Mouse (Mus musculus): ENCODE data around the gene 2610528J11Rik. TPM values are rescaled to one million over a fixed set of nuclear protein-coding genes. Genes with fewer than 3 reads are reported as not detected.
A peak's percentile ranks its signal among the peaks of the same experiment; 100 is the strongest.

2610528J11Rik gene
- polyA plus RNA-seq, 1 experiment from 2014 or later = not detected

GRCm38 (mm10) chr4:118533156-118533555 is 6.4 kb downstream of the 2610528J11Rik start:
- 66% methylated on average over 3 of the region's 4 CpGs for whole genome bisulfite sequencing
- no peak overlapping the region for H3K27ac ChIP-seq (replicated peaks; ENCODE audit: low read depth, low read length)
- H3K4me3 ChIP-seq (replicated peaks; ENCODE audit: low read depth, low read length) = no peak overlapping the region
- H3K36me3 ChIP-seq (ENCODE audit: control insufficient read depth, insufficient read depth, low read length) = no peaks in the 10 kb centered on the region
- H3K27me3 ChIP-seq (ENCODE audit: control insufficient read depth, insufficient read depth, low read length) = no peaks in the 10 kb centered on the region
- no peak overlapping the region for H3K9ac ChIP-seq (replicated peaks; ENCODE audit: low read length)
- ATAC-seq (ENCODE audit: low FRiP score, low TSS enrichment) = no peak
- no peak overlapping the region for H3K4me2 ChIP-seq (ENCODE audit: low read length)
- H3K4me1 ChIP-seq (ENCODE audit: control insufficient read depth, insufficient read depth, low read length) = no peaks in the 10 kb centered on the region
- H3K9me3 ChIP-seq (ENCODE audit: control insufficient read depth, low read length) = no peaks in the 10 kb centered on the region
- DNase-seq = no peak

DNA sequence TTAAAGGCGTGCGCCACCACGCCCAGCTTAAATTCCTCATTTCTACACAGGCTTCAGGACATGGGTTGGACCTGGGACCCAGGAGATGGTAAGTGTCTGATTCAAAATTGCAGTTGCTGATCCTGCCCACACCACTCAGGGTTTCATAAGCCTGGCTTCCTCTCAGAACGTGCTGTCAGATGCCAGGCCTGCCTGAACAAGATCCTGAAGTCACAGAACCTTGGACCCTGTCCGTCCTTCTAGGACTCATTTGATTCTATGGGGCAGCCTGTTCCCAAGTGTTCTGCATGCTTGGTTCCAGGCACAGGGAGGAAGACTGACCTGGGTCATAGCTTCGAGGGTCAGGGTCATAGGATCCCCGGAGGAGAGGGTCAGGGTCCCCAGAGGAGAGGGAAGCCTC is 6.8 kb downstream of the 2610528J11Rik start:
- Histone ChIP-seq H3K36me3 (ENCODE audit: control insufficient read depth, insufficient read depth, low read length) (no peaks in the 10 kb centered on the region), H3K27ac (replicated peaks; ENCODE audit: low read depth, low read length) (no peak overlapping the region), H3K4me2 (ENCODE audit: low read length) (no peak overlapping the region), H3K9ac (replicated peaks; ENCODE audit: low read length) (no peak overlapping the region), H3K4me3 (replicated peaks; ENCODE audit: low read depth, low read length) (no peak overlapping the region), H3K9me3 (ENCODE audit: control insufficient read depth, low read length) (no peaks in the 10 kb centered on the region), H3K4me1 (ENCODE audit: control insufficient read depth, insufficient read depth, low read length) (no peaks in the 10 kb centered on the region), H3K27me3 (ENCODE audit: control insufficient read depth, insufficient read depth, low read length) (no peaks in the 10 kb centered on the region)
- no peak for DNase-seq
- WGBS = 87% methylated on average over 7 of the region's 7 CpGs
- ATAC-seq (ENCODE audit: low FRiP score, low TSS enrichment) = no peak

GRCm38 (mm10) chr4:118535610-118536009 is 8.8 kb downstream of the 2610528J11Rik start:
- no peak overlapping the region for H3K4me3 ChIP-seq (replicated peaks; ENCODE audit: low read depth, low read length)
- H3K4me2 ChIP-seq (ENCODE audit: low read length) = no peak overlapping the region
- H3K9ac ChIP-seq (replicated peaks; ENCODE audit: low read length) = no peak overlapping the region
- 82% methylated on average over 6 of the region's 6 CpGs for WGBS
- DNase-seq (no peak), ATAC-seq (ENCODE audit: low FRiP score, low TSS enrichment) (no peak)
- H3K27ac ChIP-seq (replicated peaks; ENCODE audit: low read depth, low read length) = no peak overlapping the region
- H3K9me3 ChIP-seq (ENCODE audit: control insufficient read depth, low read length) = no peaks in the 10 kb centered on the region
- H3K27me3 ChIP-seq (ENCODE audit: control insufficient read depth, insufficient read depth, low read length) = no peaks in the 10 kb centered on the region
- no peaks in the 10 kb centered on the region for H3K4me1 ChIP-seq (ENCODE audit: control insufficient read depth, insufficient read depth, low read length)
- no peaks in the 10 kb centered on the region for H3K36me3 ChIP-seq (ENCODE audit: control insufficient read depth, insufficient read depth, low read length)

- no peak for ATAC-seq (ENCODE audit: low FRiP score, low TSS enrichment)
- no peak overlapping the region for H3K4me3 ChIP-seq (replicated peaks; ENCODE audit: low read depth, low read length)
- DNase-seq = no peak
- H3K9ac ChIP-seq (replicated peaks; ENCODE audit: low read length) = no peak overlapping the region
- no peak overlapping the region for H3K27ac ChIP-seq (replicated peaks; ENCODE audit: low read depth, low read length)
- H3K4me1 ChIP-seq (ENCODE audit: control insufficient read depth, insufficient read depth, low read length) = no peaks in the 10 kb centered on the region
- H3K36me3 ChIP-seq (ENCODE audit: control insufficient read depth, insufficient read depth, low read length) = no peaks in the 10 kb centered on the region
- H3K4me2 ChIP-seq (ENCODE audit: low read length) = no peak overlapping the region
- 52% methylated on average over 6 of the region's 6 CpGs for WGBS
- H3K9me3 ChIP-seq (ENCODE audit: control insufficient read depth, low read length) = no peaks in the 10 kb centered on the region
- no peaks in the 10 kb centered on the region for H3K27me3 ChIP-seq (ENCODE audit: control insufficient read depth, insufficient read depth, low read length)
These were observed 11.0 kb downstream of the 2610528J11Rik start for GRCm38 (mm10) chr4:118537801-118538200.

DNA sequence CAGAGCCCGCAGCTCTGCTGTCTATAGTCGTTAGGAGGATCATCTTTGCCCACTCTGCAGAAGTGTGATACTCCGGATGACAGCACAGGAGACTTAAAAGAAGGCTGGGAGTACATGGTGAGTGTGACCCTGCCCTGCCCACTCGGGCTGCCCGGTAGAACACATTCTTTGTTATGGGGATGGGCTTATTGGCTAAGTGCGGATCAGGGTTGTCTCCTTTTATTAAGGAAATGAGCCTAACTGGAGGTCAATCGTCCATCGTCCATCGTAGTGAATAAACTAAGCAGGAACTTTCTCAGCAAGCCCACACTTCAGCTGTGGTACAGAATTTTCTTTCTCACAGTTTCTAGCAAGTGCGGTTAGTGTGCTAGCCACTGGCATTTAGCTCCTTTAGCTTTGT is 13.1 kb downstream of the 2610528J11Rik start:
- H3K9ac ChIP-seq (replicated peaks; ENCODE audit: low read length) = no peak overlapping the region
- H3K27me3 ChIP-seq (ENCODE audit: control insufficient read depth, insufficient read depth, low read length) = no peaks in the 10 kb centered on the region
- WGBS = 5% methylated on average over 10 of the region's 10 CpGs
- DNase-seq (no peak), ATAC-seq (ENCODE audit: low FRiP score, low TSS enrichment) (no peak)
- no peak overlapping the region for H3K4me3 ChIP-seq (replicated peaks; ENCODE audit: low read depth, low read length)
- H3K4me1 ChIP-seq (ENCODE audit: control insufficient read depth, insufficient read depth, low read length) = 0 out of 2 replicates have a peak, but pooled peaks cover 7% of the 10 kb centered on the region
- no peaks in the 10 kb centered on the region for H3K36me3 ChIP-seq (ENCODE audit: control insufficient read depth, insufficient read depth, low read length)
- H3K27ac ChIP-seq (replicated peaks; ENCODE audit: low read depth, low read length) = no peak overlapping the region
- no peaks in the 10 kb centered on the region for H3K9me3 ChIP-seq (ENCODE audit: control insufficient read depth, low read length)
- H3K4me2 ChIP-seq (ENCODE audit: low read length) = no peak overlapping the region

DNA sequence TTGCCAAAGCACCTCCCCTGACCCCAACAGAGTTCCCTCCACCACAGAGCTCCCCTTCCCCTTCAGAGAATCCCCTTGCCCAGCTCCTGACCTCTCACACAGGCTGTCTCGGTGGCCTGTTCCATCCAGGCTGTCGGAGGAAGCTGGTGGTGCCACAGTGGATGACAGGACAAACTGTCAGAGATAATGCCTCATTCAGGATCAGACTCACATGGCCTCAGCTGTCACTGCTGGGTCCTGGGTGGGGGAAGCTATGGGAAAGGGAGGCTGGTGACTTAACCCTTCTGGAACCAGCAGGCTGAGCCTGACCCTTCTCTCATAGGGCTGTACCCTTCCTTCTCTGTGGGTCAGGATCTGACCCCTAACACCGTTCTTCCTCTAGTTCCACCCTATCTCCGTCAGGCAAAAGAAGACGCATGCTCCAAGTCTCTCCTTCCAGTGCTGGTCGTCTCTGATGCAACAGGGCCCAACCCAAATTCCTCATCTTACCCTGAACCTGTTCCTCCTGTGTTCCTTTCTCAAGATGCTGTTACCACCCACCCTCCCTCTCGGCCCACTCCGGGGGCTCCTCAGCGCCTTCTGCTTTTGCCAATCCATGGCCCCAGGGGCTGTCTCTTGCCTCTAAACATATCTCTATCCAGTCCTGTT is 15.8 kb downstream of the 2610528J11Rik start:
- 0 out of 2 replicates have a peak, but pooled peaks cover 7% of the 10 kb centered on the region for H3K4me1 ChIP-seq (ENCODE audit: control insufficient read depth, insufficient read depth, low read length)
- no peak overlapping the region for H3K4me3 ChIP-seq (replicated peaks; ENCODE audit: low read depth, low read length)
- no peaks in the 10 kb centered on the region for H3K27me3 ChIP-seq (ENCODE audit: control insufficient read depth, insufficient read depth, low read length)
- ATAC-seq (ENCODE audit: low FRiP score, low TSS enrichment) = no peak
- no peak for DNase-seq
- no peak overlapping the region for H3K9ac ChIP-seq (replicated peaks; ENCODE audit: low read length)
- H3K4me2 ChIP-seq (ENCODE audit: low read length) = no peak overlapping the region
- H3K9me3 ChIP-seq (ENCODE audit: control insufficient read depth, low read length) = no peaks in the 10 kb centered on the region
- WGBS = 67% methylated on average over 9 of the region's 9 CpGs
- no peak overlapping the region for H3K27ac ChIP-seq (replicated peaks; ENCODE audit: low read depth, low read length)
- no peaks in the 10 kb centered on the region for H3K36me3 ChIP-seq (ENCODE audit: control insufficient read depth, insufficient read depth, low read length)

DNA sequence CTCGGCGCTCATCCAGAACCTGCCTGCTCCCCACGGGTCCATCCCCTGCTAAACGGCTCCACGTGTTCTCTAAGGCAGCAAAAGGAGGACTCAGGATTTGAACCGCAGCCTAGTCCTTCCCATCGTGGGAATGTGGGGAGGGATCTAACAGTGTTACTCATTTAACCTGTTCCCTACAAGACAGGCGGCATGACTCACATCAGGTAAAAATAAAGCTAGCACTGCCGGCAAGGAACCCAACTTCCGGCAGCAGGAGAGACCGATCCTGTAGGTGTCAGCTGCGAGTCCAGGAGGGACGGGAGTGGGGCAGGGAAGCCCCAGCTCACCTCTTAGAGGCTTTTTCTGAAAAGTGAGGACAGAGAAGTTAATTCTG is 16.3 kb downstream of the 2610528J11Rik start:
- Histone ChIP-seq H3K9ac (replicated peaks; ENCODE audit: low read length) (no peak overlapping the region), H3K4me2 (ENCODE audit: low read length) (peak overlapping the region; percentile 58), H3K27ac (replicated peaks; ENCODE audit: low read depth, low read length) (no peak overlapping the region), H3K36me3 (ENCODE audit: control insufficient read depth, insufficient read depth, low read length) (no peaks in the 10 kb centered on the region), H3K4me1 (ENCODE audit: control insufficient read depth, insufficient read depth, low read length) (0 out of 2 replicates have a peak, but pooled peaks cover 7% of the 10 kb centered on the region), H3K27me3 (ENCODE audit: control insufficient read depth, insufficient read depth, low read length) (no peaks in the 10 kb centered on the region), H3K9me3 (ENCODE audit: control insufficient read depth, low read length) (no peaks in the 10 kb centered on the region), H3K4me3 (replicated peaks; ENCODE audit: low read depth, low read length) (peak overlapping the region; percentile 30)
- 20% methylated on average over 13 of the region's 13 CpGs for WGBS
- ATAC-seq (ENCODE audit: low FRiP score, low TSS enrichment) (no peak), DNase-seq (peak; percentile 1)

DNA sequence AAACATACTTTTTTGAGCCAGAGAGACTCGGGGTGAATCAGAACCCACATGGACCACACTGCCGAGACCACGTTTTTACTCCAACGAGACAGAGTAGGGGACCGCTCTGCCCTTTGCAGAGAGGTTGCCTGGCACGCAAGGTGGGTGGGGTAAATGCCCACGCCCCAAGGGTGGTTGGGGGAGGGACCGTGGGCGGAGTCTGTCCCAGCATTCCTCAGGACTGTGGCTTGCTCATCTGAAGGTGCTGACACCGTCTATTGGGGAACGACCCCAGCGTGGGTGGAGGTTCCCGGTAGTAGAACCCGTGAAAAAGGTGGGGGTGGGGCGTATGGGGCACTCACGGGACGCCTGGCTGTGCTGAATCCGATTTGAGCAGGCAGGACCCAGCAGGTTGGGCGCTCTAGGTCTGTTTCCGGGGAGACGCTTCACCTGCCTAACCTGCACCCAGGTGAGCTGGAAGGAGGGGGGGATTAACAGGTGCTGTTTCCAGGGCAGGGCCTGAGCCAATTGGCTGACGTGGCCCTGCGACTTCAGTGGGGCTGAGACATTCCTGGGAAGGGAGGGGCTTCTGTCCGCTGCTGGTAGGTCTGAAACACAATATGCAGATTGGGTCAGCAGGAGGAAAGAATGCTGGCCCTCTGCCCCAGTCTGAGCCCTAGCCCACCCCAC is 16.9 kb downstream of the 2610528J11Rik start, which contains the start of gene Tmem125:
Tmem125 (minus strand) TSS at position 453 of the 669 bp plus-strand sequence.
- peak; percentile 55; the same call in 1 of the 2 replicates for ATAC-seq (ENCODE audit: low FRiP score, low TSS enrichment)
- Histone ChIP-seq H3K9me3 (ENCODE audit: control insufficient read depth, low read length) (no peaks in the 10 kb centered on the region), H3K4me3 (replicated peaks; ENCODE audit: low read depth, low read length) (peak within 1 kb of the TSS; percentile 30), H3K9ac (replicated peaks; ENCODE audit: low read length) (peak within 1 kb of the TSS; percentile 36; the same call in 1 of the 2 replicates), H3K36me3 (ENCODE audit: control insufficient read depth, insufficient read depth, low read length) (no peaks in the 10 kb centered on the region), H3K4me2 (ENCODE audit: low read length) (peak within 1 kb of the TSS; percentile 58), H3K4me1 (ENCODE audit: control insufficient read depth, insufficient read depth, low read length) (0 out of 2 replicates have a peak, but pooled peaks cover 7% of the 10 kb centered on the region), H3K27ac (replicated peaks; ENCODE audit: low read depth, low read length) (no peak within 1 kb of the TSS), H3K27me3 (ENCODE audit: control insufficient read depth, insufficient read depth, low read length) (no peaks in the 10 kb centered on the region)
- WGBS = 3% methylated on average over 24 of the region's 24 CpGs
- DNase-seq = peak; percentile 1

All from midbrain, embryonic 14.5 days (tissue).